Comparison of ENCODE assay signal across 20 mouse cellular contexts in genomic region chr15:80325207-80325606, GRCm38 (mm10). TPM values are rescaled to one million over a fixed set of nuclear protein-coding genes. Genes with fewer than 3 reads are reported as not detected.
DNase-seq lines count a peak whose midpoint lies in the region; ATAC-seq lines count a peak whose summit lies in the region.
"Had no signal": no experiment of that assay in that cellular context is flagged by ENCODE, and none has a peak within 500 bp of the region (broad histone marks: within the 10 kb centered on the region; RNA-seq: fewer than 3 reads in every experiment).

No protein-coding gene starts in this region.

- H3K36me3 ChIP-seq in limb, embryonic 11.5 days (ENCODE audit: control insufficient read depth, insufficient read depth, low read length) = no peaks in the 10 kb centered on the region
- H3K36me3 ChIP-seq in limb, embryonic 10.5 days = no peaks in the 10 kb centered on the region
- H3K36me3 ChIP-seq: heart, embryonic 12.5 days; hindbrain, embryonic 10.5 days had no signal

- H3K4me1 ChIP-seq in limb, embryonic 11.5 days (ENCODE audit: control insufficient read depth, insufficient read depth, low read length) = no peaks in the 10 kb centered on the region
- H3K4me1 ChIP-seq in limb, embryonic 10.5 days = peaks cover 14% of the 10 kb centered on the region
- H3K4me1 ChIP-seq: forebrain, embryonic 13.5 days; heart, embryonic 12.5 days had no signal

- H3K27ac ChIP-seq in limb, embryonic 11.5 days (replicated peaks; ENCODE audit: low read depth, low read length) = no peak overlapping the region
- H3K27ac ChIP-seq in limb, embryonic 10.5 days = no peak overlapping the region
- H3K27ac ChIP-seq: forebrain, embryonic 13.5 days; hindbrain, embryonic 10.5 days; hindbrain, embryonic 14.5 days had no signal

- ATAC-seq in limb, embryonic 11.5 days (ENCODE audit: insufficient number of reproducible peaks, low FRiP score, low TSS enrichment, low read depth) = no peak
- ATAC-seq: activated CD4-positive, CD25-positive, alpha-beta regulatory T cell, adult 4 months; forebrain, embryonic 13.5 days; forebrain, postnatal 0 days; Patski had no signal

- no peaks in the 10 kb centered on the region for H3K27me3 ChIP-seq in limb, embryonic 11.5 days (ENCODE audit: control insufficient read depth, insufficient read depth, low read length)
- H3K27me3 ChIP-seq in limb, embryonic 10.5 days (ENCODE audit: low read depth, poor library complexity, severe bottlenecking) = 0 out of 2 replicates have a peak, but pooled peaks cover 3% of the 10 kb centered on the region
- H3K27me3 ChIP-seq: forebrain, embryonic 13.5 days had no signal

- H3K4me3 ChIP-seq in limb, embryonic 11.5 days (ENCODE audit: low read depth, low read length) = no peak overlapping the region
- H3K4me3 ChIP-seq in limb, embryonic 10.5 days = no peak overlapping the region
- H3K4me3 ChIP-seq: forebrain, embryonic 13.5 days; heart, embryonic 12.5 days; hindbrain, embryonic 10.5 days had no signal

- no peak overlapping the region for H3K4me2 ChIP-seq in limb, embryonic 11.5 days (ENCODE audit: low read depth, severe bottlenecking)
- H3K4me2 ChIP-seq: forebrain, embryonic 13.5 days; heart, embryonic 12.5 days; hindbrain, embryonic 14.5 days had no signal

- DNase-seq in embryo, embryonic 10 days (ENCODE audit: low spot score) = peak; percentile 24
- DNase-seq in embryo, embryonic 9.5 days (ENCODE audit: extremely low spot score) = no peak
- peak; percentile 41 for DNase-seq in limb, embryonic 11.5 days (ENCODE audit: low spot score)
- no peak for DNase-seq in limb, embryonic 10.5 days (ENCODE audit: low spot score)
- peak; percentile 27 for DNase-seq in embryo, embryonic 10.5 days (ENCODE audit: low spot score)
- no peak for DNase-seq in thymus, postnatal 36 days
- DNase-seq in right cerebral cortex, postnatal 10 days (ENCODE audit: low spot score in 2 of 2) = no peak
- DNase-seq: adrenal gland, postnatal 14 days; cerebellum, adult 11-12 months; cerebellum, adult 9-10 months; forebrain, postnatal 0 days; gastrocnemius, postnatal 14 days had no signal

- H3K9me3 ChIP-seq in limb, embryonic 11.5 days (ENCODE audit: control insufficient read depth, low read length) = no peaks in the 10 kb centered on the region
- no peaks in the 10 kb centered on the region for H3K9me3 ChIP-seq in limb, embryonic 10.5 days (replicated peaks)
- H3K9me3 ChIP-seq: forebrain, embryonic 13.5 days; heart, embryonic 12.5 days; hindbrain, embryonic 10.5 days had no signal

- 62% methylated on average over 2 of the region's 2 CpGs for WGBS in limb, embryonic 11.5 days
- 72% methylated on average over 2 of the region's 2 CpGs for WGBS in limb, embryonic 10.5 days

- no peak overlapping the region for H3K9ac ChIP-seq in limb, embryonic 11.5 days (ENCODE audit: low read length)
- H3K9ac ChIP-seq: forebrain, embryonic 13.5 days; forebrain, postnatal 0 days; heart, embryonic 12.5 days; hindbrain, embryonic 14.5 days had no signal

RNA-seq across cellular contexts. Expression of gene Cacna1i, which starts 38.2 kb away (rescaled TPM):
- polyA plus RNA-seq in limb, embryonic 11.5 days (2014; fragmentation: Nextera tagmentation; extraction: Ambion mirVana) = 0.01 TPM in 1 of 2 replicates, not detected in the other
- polyA plus RNA-seq in limb, embryonic 10.5 days (2016; fragmentation: Nextera tagmentation; extraction: Ambion mirVana) = 0.06 and 0.08 TPM in 2 replicates
- polyA plus RNA-seq: C2C12; heart, embryonic 12.5 days; heart, embryonic 16.5 days had no signal

Comparison
In these comparisons a context has a peak if more than half of its experiments do, and no peak if none do; other contexts are left out.
1. DNase-seq: peak in embryo, embryonic 10 days (single experiment), limb, embryonic 11.5 days (single experiment) and embryo, embryonic 10.5 days (single experiment); none in embryo, embryonic 9.5 days (single experiment), limb, embryonic 10.5 days (single experiment), thymus, postnatal 36 days (0 of 2) and right cerebral cortex, postnatal 10 days (0 of 2).